Mouse (Mus musculus) neural tube, embryonic 14.5 days (tissue): ENCODE measurements around the gene Ubac2. TPM values are rescaled to one million over a fixed set of nuclear protein-coding genes. Genes with fewer than 3 reads are reported as not detected.

ENCODE experiments used
- ATAC-seq: fragments of 200-750 bp; cut with Nextera tagmentation; 2 replicates; pipeline ENCODE4 v1.8.0; 2017; ENCODE audit warnings: low read depth, mild to moderate bottlenecking, moderate TSS enrichment, moderate library complexity
- H3K27ac ChIP-seq: fragments of 300-500 bp; sonication (generic); 2 replicates; pipeline ENCODE4 v1.5.1; 2014; ENCODE audit warnings: low read depth, mild to moderate bottlenecking, control low read depth, low read length, moderate library complexity, mixed read lengths
- H3K27me3 ChIP-seq: fragments of 300-500 bp; sonication (generic); 2 replicates; pipeline ENCODE4 v1.6.1; 2014; ENCODE audit warnings: low read length; ENCODE audit not compliant: control insufficient read depth, insufficient read depth
- H3K36me3 ChIP-seq: fragments of 300-500 bp; sonication (generic); 2 replicates; pipeline ENCODE4 v1.6.1; 2014; ENCODE audit warnings: low read length, mixed read lengths; ENCODE audit not compliant: control insufficient read depth, insufficient read depth
- H3K4me1 ChIP-seq: fragments of 300-500 bp; sonication (generic); 2 replicates; pipeline ENCODE4 v1.6.1; 2014; ENCODE audit warnings: low read length; ENCODE audit not compliant: control insufficient read depth, insufficient read depth
- H3K4me2 ChIP-seq: fragments of 300-500 bp; sonication (generic); 2 replicates; pipeline ENCODE4 v1.6.1; 2014; ENCODE audit warnings: mild to moderate bottlenecking, low read depth, low read length, control low read depth
- H3K4me3 ChIP-seq: fragments of 300-500 bp; sonication (generic); 2 replicates; pipeline ENCODE4 v1.5.1; 2014; ENCODE audit warnings: low read depth, low read length, control low read depth, mixed read lengths
- H3K9ac ChIP-seq: fragments of 300-500 bp; sonication (generic); replicated peaks from 2 replicates; pipeline ENCODE4 v1.6.1; 2014; ENCODE audit warnings: low read depth, mild to moderate bottlenecking, control low read depth, low read length, mixed read lengths
- H3K9me3 ChIP-seq: fragments of 300-500 bp; sonication (generic); 2 replicates; pipeline ENCODE4 v1.6.1; 2016; ENCODE audit warnings: low read length; ENCODE audit not compliant: control insufficient read depth
- WGBS: fragments of 180-500 bp; shearing (Covaris S2); extraction: QIAGEN DNeasy Blood & Tissue Kit; methylation state at CpG from one replicate; pipeline ENCODE4 v1.1.7; 2014; 5-methylcytosine and 5-hydroxymethylcytosine counted together
- polyA plus RNA-seq: library from polyadenylated mRNA; unstranded; fragments of >200 nt; fragmentation: Nextera tagmentation; extraction: Ambion mirVana; gene quantifications from 2 replicates; pipeline ENCODE4 v1.2.1, GENCODE M21; 2014

Ubac2 gene
- polyA plus RNA-seq, 1 experiment from 2014 or later = 48.7 TPM

DNA sequence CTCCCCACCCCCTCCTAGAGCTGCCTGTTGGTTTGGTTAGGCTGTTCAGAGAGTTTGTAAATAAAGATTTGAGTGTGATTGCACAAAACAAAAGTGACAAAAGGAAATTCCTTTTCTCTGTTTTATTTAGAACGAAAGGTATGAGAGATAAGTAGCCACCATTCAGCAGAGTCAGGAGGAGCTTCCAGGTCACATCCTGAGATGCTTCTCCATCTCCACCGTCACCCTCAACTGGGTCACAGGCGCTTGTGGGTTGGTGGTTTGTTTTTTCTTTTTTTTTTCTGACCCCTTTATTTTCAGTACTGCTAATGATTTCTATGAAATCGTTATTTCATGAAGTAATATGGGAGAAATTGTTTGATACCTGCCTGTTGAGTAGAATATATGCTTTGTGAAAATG, 57.9 kb downstream of the Ubac2 start:
- H3K36me3 ChIP-seq = no peaks in the 10 kb centered on the region
- 97% methylated on average over 4 of the region's 4 CpGs for WGBS
- no peaks in the 10 kb centered on the region for H3K27me3 ChIP-seq
- no peaks in the 10 kb centered on the region for H3K4me1 ChIP-seq
- no peak overlapping the region for H3K4me2 ChIP-seq
- H3K9me3 ChIP-seq = no peaks in the 10 kb centered on the region
- no peak for ATAC-seq
- H3K27ac ChIP-seq = no peak overlapping the region
- no peak overlapping the region for H3K4me3 ChIP-seq
- H3K9ac ChIP-seq = no peak overlapping the region

DNA sequence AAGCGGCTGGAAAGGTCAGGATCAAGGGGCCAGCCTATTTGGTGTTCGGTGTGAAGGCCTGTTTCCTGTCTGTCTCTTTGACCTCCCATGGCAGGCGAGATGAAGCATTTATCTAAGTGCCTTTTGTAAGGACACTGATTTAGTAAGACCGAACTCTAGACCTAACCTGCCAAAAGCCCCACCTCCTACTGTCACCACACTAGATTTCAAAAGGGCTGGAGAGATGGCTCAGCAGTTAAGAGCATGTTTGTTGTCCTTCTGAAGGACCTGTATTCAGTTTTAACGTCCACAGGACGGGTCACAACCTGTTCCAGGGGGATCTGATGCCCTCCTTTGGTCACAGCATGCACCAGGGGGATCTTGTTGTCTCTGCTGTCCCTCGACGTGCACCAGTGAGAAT, 58.4 kb downstream of the Ubac2 start:
- Histone ChIP-seq H3K9me3 (no peaks in the 10 kb centered on the region), H3K9ac (no peak overlapping the region), H3K27me3 (no peaks in the 10 kb centered on the region), H3K4me1 (no peaks in the 10 kb centered on the region), H3K4me3 (no peak overlapping the region), H3K36me3 (no peaks in the 10 kb centered on the region), H3K27ac (no peak overlapping the region), H3K4me2 (no peak overlapping the region)
- 86% methylated on average over 8 of the region's 8 CpGs for WGBS
- ATAC-seq = no peak

DNA sequence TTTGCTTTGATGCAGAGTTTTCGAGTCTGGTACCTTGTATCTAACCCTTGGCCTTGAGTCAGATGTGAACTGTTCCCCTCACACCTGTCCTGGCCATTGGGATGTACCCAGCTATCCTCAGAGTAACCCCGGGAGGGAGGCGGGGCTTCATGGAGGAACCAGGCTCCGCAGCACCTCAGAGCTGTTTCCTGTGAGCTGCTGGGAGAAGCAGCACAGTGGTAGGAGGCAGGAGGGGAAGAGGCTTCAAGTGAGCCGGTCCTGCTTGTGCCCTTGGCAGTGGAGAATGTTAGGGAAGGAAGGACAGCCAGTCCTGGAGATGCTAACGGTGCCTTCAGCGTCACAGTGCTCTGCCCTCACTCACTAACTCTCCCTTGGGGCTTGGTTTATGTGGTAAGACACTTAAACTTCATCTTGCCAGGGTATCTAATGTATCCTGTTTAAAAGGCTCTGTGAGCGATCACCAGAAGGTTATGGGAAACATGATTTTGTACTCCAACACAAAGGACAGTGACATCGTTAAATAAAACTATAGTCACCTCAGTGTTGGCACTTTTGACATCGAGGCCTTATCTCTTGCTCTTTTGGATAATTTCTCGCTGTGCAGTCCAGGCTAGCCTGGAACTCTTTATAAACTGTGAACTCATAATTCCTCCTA, 59.3 kb downstream of the Ubac2 start:
- no peaks in the 10 kb centered on the region for H3K36me3 ChIP-seq
- ATAC-seq = no peak
- H3K4me1 ChIP-seq = no peaks in the 10 kb centered on the region
- H3K9me3 ChIP-seq = no peaks in the 10 kb centered on the region
- H3K27me3 ChIP-seq = no peaks in the 10 kb centered on the region
- H3K4me2 ChIP-seq = no peak overlapping the region
- H3K27ac ChIP-seq = no peak overlapping the region
- WGBS = 85% methylated on average over 11 of the region's 11 CpGs
- no peak overlapping the region for H3K9ac ChIP-seq
- no peak overlapping the region for H3K4me3 ChIP-seq

DNA sequence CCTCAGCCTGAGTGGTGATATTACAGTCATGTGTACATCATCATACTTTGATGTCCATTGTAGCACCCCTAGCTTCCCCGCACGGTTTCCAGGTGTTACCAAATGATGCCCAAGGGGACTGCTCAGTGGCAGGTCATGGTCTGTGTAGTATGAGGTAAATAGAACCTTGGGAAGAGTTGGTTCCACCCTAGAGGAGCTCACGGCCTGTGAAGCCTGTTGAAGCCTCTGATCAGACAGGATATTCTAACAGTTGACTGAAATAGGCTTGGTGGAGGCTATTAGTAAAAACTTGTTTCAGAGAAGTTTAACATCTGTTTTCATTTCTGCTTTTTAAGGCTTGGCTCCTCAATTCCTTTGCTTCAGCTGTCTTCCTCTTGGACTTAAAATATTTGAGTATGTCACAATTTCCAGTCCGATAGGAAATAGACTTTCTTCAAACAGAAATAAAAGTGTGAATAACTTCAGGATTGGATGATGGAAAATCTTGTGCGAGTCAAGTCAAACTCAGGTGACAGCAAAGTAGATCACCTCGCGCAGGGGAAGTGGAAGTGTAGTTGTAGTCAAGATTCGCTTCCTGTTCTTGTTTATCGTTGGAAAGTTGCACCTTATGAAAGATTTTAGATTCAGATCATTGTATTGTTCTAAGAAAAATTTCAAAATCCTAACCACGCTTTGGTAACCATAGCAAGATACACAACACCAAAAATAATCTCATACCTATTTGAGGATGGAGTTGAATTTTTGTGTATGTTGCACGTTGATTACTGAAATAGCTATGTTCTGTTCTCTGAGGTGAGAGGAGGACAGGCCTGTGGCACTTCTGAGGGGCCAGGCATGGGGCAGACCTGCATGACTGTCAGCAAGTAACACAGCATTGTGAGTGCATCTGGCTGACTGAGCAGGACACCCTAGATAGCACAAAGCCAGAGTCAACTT, 60.1 kb downstream of the Ubac2 start:
- Histone ChIP-seq H3K27me3 (no peaks in the 10 kb centered on the region), H3K9ac (no peak overlapping the region), H3K9me3 (no peaks in the 10 kb centered on the region), H3K4me2 (no peak overlapping the region), H3K4me3 (no peak overlapping the region), H3K4me1 (no peaks in the 10 kb centered on the region), H3K36me3 (no peaks in the 10 kb centered on the region), H3K27ac (no peak overlapping the region)
- WGBS = 96% methylated on average over 11 of the region's 11 CpGs
- no peak for ATAC-seq

DNA sequence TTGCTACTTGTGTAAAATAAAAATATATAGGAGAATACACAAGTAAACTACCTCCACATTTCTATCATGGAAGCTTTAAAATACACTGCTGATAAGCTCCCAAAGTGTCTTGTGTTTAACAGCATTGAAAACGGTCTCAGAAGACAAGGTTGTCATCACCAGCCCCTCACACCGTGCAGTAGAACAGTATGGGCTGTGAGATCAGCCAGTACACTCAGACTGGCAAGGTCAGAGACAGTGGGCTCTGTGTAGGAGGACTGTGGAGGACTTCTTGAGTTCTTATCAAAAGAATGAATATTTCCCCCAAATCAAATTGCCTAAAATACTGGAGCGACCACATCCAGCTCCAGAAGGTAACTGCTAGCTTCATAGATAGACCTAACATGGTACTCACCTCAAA, 61.2 kb downstream of the Ubac2 start:
- no peak overlapping the region for H3K4me2 ChIP-seq
- H3K4me1 ChIP-seq = no peaks in the 10 kb centered on the region
- H3K27me3 ChIP-seq = no peaks in the 10 kb centered on the region
- ATAC-seq = no peak
- WGBS = 95% methylated on average over 3 of the region's 3 CpGs
- no peak overlapping the region for H3K27ac ChIP-seq
- no peaks in the 10 kb centered on the region for H3K36me3 ChIP-seq
- H3K9me3 ChIP-seq = no peaks in the 10 kb centered on the region
- H3K4me3 ChIP-seq = no peak overlapping the region
- H3K9ac ChIP-seq = no peak overlapping the region

DNA sequence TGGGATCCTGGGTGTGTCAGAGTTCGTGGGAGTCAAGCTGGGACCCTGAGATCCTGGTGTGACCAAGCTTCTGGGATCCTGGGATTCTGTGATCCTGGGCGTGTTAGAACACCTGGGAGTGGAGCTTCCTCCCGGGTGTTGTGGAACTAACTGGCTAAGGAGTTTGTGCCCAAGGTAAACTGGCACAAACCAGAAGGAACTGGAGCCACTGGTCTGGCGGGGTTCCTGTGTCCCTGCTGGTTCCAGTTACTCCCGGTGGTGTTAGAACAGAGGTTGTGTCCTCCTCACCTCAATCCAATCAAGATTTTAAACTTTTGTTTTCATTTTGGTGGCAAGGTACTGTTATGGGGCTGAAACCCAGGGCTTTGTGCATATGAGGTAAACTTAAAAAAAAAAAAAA, 67.7 kb downstream of the Ubac2 start:
- Histone ChIP-seq H3K27me3 (no peaks in the 10 kb centered on the region), H3K4me2 (no peak overlapping the region), H3K27ac (no peak overlapping the region), H3K9ac (no peak overlapping the region), H3K9me3 (no peaks in the 10 kb centered on the region), H3K36me3 (no peaks in the 10 kb centered on the region), H3K4me3 (no peak overlapping the region), H3K4me1 (no peaks in the 10 kb centered on the region)
- ATAC-seq = no peak
- whole genome bisulfite sequencing = 86% methylated on average over 5 of the region's 5 CpGs

DNA sequence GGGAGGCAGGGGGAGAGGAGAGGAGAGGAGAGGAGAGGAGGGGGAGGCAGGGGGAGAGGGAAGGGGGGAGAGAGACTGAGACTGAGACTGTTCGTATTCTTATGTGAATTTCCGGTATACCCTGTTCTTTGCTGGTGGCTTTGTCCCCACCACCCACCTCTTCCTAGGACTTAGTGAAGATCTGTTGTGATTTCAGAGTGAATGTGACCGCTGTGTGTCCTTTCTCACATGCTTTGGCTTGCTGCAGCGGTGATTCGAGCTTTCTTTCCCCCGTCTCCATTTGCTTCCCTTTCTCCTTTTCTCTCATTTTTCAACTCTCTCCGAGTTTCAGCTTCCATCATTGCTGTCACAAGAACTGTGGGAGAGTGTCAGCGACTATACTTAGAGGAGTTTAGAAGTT, 68.3 kb downstream of the Ubac2 start:
- WGBS = 87% methylated on average over 8 of the region's 8 CpGs
- H3K4me2 ChIP-seq = no peak overlapping the region
- H3K4me3 ChIP-seq = no peak overlapping the region

DNA sequence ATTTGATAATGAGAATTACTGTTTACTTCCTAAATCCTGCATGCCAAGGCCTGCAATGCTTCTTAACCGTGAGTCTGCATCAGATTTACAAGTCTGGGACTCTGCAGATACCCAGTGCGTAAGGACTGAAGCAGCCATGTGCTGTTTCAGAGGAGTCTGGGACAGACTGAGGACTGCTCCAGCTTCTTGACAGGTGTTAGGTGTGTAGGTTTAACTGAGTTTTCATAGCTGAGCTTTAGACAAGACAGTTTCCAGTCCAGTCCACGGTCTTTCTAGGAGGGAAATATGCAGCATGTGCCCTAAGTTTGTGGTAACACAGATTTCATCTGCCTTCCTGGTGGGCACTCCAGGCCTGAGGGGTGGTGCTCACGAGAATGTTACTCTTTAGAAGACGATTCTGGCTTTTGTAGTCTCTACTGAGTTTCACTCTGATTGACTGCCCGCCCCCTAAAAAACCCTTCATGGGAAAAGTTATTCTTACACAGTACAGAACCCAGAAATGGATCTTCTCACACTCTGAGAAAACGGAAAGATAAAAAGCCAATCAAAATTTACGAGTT, 68.9 kb downstream of the Ubac2 start:
- no peak overlapping the region for H3K27ac ChIP-seq
- H3K9me3 ChIP-seq = no peaks in the 10 kb centered on the region
- H3K9ac ChIP-seq = no peak overlapping the region
- no peaks in the 10 kb centered on the region for H3K27me3 ChIP-seq
- no peak overlapping the region for H3K4me3 ChIP-seq
- no peak for ATAC-seq
- no peaks in the 10 kb centered on the region for H3K4me1 ChIP-seq
- 69% methylated on average over 8 of the region's 8 CpGs for WGBS
- no peaks in the 10 kb centered on the region for H3K36me3 ChIP-seq
- H3K4me2 ChIP-seq = no peak overlapping the region

More for the DNA sequence above, 68.3 kb downstream of the Ubac2 start:
- Histone ChIP-seq H3K27me3 (no peaks in the 10 kb centered on the region), H3K9ac (no peak overlapping the region), H3K4me1 (no peaks in the 10 kb centered on the region), H3K27ac (no peak overlapping the region), H3K36me3 (no peaks in the 10 kb centered on the region), H3K9me3 (no peaks in the 10 kb centered on the region)
- ATAC-seq = no peak

DNA sequence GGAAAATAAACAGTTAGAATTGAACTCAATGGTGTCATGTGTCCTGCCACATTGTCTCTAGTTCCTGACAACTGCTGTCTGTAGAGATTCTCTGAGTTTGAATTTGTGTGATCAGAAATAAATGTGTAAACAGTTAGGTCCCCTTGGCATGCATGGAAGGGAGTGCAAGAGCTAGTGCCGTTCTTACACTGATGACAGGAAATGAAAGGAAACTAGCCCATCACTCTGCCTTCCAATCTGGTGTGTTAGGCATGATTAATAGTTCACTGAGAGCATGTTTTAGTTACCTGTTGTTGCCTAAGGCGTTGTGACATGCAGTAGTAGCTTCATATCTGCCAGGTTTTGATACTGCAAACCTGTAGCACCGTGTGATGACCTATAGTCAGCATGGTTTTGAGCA, 69.5 kb downstream of the Ubac2 start:
- H3K4me3 ChIP-seq = no peak overlapping the region
- no peak overlapping the region for H3K4me2 ChIP-seq
- no peak overlapping the region for H3K27ac ChIP-seq
- no peaks in the 10 kb centered on the region for H3K9me3 ChIP-seq
- 87% methylated on average over 3 of the region's 3 CpGs for WGBS
- H3K27me3 ChIP-seq = no peaks in the 10 kb centered on the region
- H3K36me3 ChIP-seq = no peaks in the 10 kb centered on the region
- no peaks in the 10 kb centered on the region for H3K4me1 ChIP-seq
- no peak for ATAC-seq
- H3K9ac ChIP-seq = no peak overlapping the region
